Mouse (Mus musculus): Measurements from ENCODE around the gene BC067074.

Gene BC067074

DNA sequence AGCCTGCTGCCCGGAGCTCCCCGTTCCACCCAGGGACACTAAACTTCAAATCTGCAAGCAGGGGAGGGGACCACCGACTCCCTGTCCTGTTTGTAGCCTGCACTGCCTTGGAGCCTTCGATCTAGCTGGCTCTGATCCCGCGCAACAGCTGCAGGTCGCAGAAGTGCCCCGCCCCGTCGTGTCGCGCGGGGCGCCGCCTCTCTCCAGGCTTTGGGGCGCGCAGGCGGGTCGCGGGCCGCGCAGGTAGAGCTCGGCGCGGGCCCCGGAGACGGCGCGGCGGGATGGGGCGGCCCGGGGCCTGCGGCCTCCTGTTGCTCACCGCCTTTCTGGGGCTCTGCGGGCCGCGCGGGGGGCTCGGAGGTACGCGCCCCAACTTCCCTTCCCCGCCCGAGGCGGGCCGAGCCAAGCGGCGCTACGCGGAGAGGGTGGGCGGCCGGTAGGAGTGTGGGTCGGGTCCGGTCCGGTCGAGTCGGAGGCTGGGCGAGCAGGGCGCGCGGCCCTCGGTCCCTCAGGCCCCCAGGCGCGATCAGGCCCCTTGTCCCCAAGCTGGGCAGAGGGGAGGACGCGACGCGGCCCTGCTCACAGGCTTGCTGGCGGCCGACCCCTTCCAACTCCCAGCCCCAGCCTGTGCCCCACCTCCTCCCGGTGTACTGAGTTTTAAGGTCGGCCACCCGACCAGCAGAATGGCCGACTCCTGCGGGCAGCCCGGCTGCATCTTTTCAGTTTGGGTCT lies at the start of gene BC067074:
Gene BC067074, plus strand, starts transcription at position 185 of the 732 bp plus-strand sequence.
- DNase-seq (ENCODE audit: low read depth, low spot score), result peak; percentile 71

DNA sequence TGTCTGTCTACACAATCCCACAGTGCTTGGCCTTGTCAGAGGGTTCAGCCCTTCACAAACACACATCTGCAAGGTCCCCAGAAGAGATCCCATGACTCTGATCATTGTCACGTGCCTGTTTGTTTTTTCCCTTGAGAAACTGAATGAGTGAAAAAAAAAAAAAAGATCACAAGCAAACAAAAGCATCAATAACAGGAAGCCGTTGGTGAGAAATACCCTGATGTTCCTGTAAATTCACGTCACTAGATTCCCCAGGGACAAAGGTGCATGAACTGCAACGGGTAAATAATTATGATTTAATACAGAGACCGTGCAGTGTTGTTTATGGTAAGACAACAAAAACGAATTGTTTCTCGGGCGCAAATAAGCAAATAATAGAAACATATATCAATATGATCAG lies 47.9 kb upstream of the BC067074 start:
- DNase-seq (ENCODE audit: low read depth, low spot score), result no peak

DNA sequence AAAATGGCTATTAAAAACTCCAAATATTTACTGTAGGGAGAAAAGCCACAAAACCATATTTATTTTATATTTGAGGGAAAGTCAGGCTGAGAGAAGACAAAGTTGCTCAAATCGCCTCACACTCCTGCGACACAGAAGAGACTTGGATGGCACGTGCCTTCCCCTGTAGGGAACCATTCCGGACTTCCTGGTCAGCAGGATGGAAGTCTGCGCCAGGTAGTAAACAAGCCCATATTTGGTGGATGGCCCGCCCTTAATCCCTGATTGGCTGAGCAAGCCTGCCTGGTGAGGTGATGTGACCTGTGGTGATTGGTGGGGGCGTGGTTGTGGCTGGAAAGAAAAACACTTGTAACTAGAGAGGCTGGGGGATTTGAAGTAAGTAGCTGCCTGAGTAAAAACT lies 40.4 kb upstream of the BC067074 start:
- peak; percentile 62 for DNase-seq (ENCODE audit: low read depth, low spot score)

DNA sequence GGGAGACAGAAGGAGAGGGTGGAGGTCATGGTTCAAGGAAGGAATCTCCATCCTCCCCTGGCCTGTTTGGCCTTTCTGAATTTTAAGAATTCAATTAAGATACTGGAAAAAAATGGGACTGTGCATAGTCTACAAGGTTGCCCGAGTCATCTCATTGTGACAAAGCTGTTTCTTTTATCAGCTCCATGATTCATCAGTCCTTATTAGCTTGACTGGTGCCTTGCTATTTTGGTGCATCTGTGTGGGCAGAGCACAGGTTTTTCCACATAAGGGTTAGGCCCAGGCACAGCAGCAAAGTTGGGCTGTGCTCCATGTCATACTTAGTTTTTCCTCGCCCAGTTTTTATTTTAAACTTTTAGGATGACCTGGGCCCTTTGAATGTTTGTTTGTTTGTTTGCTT lies 36.2 kb upstream of the BC067074 start:
- no peak for DNase-seq (ENCODE audit: low read depth, low spot score)

DNA sequence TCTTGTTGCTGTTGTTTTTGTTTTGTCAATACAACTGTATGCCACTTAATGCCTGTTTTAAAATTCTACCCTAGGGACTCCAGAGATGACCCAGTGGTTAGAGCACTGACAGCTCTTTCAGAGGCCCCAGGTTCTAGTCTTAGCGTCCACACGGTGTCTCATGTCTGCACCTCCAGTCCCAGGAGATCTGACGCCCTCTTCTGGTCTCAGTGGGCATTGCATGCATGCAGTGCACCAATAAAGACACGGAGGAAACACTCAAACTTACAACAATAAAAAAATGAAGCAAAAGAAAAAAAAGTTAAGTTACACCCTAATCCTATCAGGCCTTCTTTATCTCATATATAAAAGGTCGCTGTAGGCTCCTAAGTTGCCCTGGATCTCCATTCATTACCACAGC lies 35.8 kb upstream of the BC067074 start:
- peak; percentile 40 for DNase-seq (ENCODE audit: low read depth, low spot score)

DNA sequence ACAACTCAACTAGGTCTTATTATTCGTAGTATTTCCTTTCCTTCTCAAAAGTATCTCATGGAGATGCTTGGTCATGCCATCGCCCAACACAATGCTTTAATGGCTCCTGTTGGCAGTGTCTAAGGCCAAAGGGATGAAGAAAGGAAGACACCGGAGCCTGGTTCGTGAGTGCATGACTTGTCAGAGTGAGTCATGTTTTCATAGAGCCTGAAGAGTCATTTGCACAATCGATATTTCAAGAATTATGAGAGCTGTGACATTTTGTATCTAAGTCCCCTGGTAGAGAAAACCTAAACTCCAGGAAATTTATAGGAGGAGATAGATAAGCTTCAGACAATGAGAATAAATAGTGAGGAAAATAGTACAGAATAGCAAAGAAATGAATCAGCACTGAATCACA lies 33.7 kb upstream of the BC067074 start:
- no peak for DNase-seq (ENCODE audit: low read depth, low spot score)

DNA sequence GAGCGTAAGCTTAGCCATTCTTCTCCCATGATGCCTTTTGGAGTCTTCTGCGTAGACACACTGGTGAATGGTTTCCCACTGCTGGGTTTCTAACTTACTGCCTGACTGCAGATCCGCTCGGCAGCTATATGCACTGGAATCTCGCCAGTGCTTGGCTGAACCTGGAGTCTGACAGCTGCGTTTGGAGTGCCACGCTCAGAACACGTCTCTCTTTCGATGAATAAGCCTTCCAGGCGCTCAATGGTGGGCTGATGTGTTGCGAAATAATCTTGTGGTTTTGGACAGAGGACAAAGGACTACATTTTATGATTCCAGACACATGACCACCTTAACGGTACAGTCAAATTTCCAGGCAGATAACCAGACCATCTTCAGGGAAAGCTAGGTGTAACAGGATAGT lies 30.1 kb upstream of the BC067074 start:
- no peak for DNase-seq (ENCODE audit: low read depth, low spot score)

DNA sequence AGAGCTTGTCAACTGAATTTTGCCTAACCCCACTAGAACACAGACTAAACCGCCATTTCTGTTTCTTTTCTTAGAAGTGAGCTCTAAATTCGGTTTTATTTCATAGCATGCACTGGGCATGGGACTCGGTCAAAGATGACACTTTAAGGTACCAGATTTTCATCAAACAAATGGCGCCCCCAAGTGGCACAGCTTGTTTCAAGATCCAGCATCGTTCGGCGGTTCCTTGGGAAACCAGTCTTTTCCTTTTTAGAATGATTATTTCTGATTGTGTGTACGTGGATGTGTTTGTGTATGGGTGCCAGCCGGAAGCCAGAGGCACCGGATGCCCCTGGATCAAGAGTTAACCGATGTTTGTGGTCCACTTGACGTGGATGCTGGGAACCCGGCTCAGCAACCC lies 27.7 kb upstream of the BC067074 start:
- DNase-seq (ENCODE audit: low read depth, low spot score), result peak; percentile 50

DNA sequence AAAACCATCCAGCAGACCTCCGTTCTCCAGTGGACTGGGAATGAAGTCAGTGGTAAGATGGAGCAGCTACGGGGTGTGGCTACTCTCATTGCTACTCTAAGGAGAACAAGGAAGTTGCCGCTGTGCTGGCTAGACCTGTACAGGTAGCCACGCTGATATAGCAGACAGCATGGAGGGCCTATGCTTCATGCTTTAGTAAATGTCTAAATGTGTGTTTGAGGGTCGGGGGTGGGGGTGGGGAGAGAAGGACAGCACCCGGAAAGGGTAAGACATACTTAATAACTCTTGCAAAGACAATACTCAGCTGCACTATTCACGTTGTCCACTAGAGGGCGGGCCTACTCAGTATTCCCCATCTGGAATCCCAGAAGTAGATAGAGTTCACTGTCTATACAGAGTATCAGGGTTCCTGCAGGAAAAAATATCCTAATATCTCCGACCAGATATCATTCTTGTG lies 26.4 kb upstream of the BC067074 start:
- DNase-seq (ENCODE audit: low read depth, low spot score), result peak; percentile 81

DNA sequence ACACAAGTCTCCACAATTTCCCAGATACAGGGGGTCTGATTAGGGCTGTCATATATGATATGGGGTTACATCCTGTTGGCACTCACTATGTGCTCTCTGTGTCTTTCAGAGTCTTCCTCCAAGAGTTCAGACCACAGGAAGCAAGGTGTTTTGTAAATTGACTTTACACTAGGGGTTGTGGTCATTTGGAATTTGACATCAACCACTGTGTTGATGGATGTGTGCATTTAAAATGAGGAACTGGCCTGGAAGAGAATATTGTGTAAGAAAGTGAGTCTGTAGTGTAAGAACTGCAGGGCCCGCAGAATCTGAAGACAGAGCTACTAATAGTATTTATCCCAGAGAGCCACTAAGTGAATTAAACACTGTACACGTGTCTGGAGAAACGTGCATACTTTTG lies 25.8 kb upstream of the BC067074 start:
- no peak for DNase-seq (ENCODE audit: low read depth, low spot score)

DNA sequence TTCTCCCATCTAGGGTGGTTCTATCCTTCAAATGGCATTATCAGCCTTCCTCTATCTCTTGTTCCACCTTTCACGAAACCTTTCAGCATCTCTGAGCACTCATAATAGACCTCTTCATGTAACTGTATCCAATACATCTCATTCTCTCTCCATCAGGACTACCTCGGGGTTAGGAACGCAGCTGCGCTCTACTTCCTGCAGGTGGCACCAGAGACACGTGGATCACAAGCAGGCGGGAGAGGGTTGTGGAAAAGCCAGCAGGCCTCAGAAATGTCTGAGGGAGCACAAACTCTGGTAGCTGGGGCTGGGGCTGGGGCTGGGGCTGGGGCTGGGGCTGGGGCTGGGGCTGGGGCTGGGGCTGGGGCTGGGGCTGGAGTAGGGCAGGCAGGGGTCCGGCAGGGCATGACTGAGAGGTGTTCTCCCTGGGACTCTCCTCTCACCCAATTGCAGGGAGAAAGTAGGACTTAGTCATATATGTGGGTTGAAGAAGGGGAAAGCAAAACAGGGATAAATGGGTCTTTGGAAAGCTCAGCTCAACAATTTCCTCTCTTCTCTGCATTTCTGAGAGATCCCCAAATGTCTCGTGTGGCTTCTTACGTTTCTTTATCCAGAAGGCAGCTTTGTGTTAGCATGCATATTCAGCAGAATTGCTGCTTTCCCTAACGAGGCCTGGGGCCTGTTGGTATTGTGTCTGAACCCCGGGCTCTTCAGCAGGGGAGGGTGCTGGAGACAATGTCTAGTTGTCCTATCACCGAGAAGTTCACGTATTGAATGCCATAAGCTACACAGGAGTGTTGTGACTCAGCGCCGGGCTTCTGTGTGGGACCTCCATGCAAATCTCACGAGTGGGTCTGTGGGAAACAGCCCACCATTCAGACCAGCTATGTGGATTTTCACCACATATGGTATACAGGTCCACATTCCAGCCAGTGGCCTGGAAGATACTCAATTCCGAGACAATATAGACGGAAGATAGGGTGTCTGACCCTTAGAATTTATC lies 22.9 kb upstream of the BC067074 start:
- peak; percentile 78 for DNase-seq (ENCODE audit: low read depth, low spot score)

DNA sequence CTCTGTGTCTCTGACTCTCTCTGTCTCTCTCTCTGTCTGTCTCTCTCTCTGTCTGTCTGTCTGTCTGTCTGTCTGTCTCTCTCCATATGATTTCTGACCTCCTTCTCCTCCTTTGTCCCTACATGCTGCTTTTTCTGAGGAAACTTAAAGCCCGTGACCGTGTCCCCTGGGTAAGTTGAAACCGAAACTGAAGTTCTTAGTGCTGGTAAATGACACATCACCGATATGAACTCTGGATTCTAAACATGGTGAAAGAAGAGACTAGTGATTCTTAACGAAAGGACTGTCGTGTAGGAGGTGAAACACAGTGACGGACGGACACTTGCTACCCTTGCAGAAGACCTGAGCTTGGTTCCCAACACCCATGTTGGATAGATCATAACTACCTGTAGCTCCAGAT lies 21.8 kb upstream of the BC067074 start:
- no peak for DNase-seq (ENCODE audit: low read depth, low spot score)

DNA sequence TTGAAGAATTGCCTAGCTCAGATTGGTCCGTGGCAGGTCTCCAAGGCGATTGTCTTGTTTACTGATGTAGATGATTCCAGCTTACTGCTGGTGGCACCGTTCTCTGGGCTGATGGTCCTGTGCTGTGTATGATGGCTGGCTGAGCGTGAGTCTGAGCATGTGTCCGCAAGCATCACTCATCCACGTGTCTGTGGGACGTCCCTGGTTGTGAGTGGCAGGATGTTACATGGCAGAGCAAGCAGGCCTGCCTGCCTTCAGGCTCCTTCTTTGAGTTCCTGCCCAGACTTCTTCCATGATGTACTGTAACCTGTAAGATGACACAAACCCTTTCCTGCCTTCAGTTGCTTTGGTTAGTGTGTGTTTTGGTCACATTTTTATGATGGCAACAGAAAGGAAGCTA lies 5.8 kb upstream of the BC067074 start:
- DNase-seq (ENCODE audit: low read depth, low spot score), result no peak

DNA sequence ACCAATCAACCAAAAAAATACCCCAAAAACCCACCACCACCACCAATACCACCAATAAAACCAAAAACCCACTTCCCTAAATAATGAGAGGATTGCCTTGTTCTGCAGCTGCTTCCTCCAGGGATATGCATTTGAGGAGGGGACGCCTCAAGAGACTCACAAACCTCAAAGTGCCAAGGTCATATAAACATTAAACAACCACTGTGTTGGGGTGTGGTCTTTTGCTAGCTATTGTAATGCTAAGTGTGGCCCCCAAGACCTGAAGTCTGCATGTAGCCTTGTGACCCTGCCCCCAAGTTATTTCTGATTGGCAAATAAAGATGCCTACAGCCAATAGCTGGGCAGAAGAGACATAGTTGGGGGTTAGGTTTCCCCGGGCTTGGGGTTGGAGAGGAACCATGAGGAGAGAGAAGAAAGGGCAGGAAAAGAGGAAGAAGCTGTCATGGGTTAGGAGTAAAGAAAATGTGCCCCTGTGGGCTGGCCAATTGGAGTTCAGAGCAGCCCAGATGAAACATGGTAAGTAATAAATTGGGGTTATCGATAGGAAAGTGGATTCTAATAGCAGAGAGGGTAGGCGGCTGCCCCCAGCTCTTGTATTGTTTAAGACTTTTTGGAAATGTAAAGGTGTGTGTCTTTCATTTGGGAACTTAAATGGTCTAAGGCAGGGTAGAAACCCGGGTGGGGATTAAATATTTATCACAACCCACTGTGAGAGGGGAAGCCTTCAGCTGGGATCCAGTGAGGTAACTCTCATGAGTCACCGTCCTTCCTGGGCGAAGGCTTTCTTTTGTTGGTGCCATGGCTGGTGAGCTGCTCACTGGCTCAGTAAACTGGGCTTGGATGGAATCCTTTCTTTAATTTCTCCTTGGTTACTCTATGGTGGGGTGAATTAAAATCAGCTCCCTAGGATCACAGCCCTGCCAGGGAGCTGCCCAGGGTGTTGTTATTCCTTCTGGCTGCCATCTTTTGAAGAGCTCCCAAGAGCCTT lies 4.5 kb upstream of the BC067074 start:
- peak; percentile 83 for DNase-seq (ENCODE audit: low read depth, low spot score)

DNA sequence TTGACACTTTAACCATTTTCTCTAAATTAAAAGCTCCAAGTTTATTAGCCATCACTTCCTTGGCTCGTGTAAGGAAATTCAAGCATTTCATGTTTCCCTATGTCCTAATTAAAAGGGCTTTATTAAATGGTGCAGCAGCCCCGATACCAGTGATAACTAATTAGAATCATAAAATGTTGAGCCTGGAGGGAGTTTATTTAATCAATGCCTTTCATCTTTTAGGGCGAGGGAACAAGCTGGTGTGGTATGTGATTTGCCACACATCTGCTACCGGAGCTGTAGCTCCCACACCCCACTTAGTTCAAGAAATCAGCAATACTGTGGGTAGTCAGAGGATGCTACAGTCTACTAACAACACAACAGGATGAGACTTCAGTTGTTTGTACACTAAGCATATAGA lies 3.2 kb upstream of the BC067074 start:
- DNase-seq (ENCODE audit: low read depth, low spot score), result no peak

DNA sequence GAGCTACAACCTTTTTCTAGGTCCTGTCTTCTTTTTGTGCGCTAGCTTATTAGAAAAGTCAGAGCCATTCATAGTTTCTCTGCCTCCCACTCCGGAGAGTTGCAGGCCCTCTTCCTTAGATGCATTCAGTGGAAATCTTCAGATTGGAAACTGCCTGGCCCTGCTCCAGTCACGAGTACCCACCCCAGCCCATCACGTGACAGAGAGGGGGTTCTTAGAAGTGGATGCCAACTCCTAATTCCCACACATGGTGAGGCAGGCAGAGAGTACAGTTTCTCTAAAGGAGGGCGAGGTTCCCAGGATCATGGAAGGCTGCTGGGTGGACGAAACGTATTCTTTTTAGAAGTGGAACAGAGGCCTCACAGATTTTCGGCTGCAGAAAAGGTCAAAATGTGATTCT lies 958 bp upstream of the BC067074 start:
- DNase-seq (ENCODE audit: low read depth, low spot score), result no peak

DNA sequence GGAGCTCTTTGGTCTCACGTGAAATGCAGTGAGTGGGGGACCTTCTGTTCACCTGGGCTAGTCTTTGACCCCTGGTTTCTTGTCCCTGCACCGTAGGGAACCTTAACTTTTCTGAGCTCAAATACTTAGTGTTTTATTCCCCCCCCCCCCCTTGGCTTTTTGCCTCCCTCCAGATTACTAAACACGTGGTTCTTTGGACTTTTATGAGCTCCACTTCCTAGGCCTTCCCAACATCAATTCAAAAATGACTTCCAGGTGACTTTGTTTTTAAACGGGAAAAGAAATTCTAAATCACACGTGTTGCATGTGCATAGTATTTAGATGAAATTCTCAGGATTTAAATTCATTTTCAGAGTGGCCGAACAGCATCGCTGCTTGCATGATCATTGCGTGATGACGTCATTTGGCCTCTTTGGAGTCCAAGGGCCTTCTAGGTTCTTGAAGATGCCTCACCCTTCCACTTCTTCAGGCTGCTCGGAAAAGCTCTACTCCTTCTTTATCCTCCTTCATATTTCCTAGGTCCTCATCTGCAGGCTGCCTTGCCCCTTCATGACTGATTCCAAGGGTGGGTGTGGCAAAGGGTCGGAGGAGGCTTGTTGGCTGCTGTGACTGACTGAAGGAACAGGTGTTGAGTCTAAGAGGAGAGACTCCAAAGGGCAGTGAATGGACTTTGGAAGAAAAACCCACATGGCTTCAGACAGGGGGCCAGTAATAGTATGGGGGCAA lies 911 bp downstream of the BC067074 start:
- DNase-seq (ENCODE audit: low read depth, low spot score), result peak; percentile 40

DNA sequence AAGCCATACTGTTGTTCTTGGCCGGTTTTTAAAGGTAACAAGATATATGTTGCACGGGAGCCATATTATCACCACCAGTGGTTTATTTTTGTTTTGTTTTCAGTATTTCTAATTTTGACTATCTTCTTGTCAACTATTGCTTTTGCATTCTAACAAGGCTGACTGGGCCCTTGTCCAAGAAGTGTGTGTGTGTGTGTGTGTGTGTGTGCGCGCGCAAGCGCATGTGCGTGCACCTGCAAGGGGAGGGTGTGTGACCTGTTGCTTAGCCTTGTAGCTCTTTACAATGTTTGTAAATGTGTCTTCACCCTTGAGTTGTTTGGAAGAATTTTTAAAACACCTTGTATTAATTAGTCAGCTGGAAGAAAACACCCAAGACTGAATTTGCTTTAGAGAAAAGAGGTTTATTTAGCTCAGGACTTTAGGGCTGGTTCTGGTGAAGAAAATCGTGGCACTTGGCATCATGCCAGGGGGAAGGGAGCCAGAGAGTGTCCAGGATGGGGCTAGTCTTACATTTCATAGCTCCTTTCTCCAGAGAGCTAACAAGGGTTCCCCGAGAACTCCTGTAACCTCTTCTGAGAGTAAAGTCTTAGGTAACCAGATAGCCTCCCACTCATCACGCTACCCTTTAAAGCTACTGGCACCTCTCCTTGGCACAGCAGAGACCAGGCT lies 3.0 kb downstream of the BC067074 start:
- DNase-seq (ENCODE audit: low read depth, low spot score), result no peak

DNA sequence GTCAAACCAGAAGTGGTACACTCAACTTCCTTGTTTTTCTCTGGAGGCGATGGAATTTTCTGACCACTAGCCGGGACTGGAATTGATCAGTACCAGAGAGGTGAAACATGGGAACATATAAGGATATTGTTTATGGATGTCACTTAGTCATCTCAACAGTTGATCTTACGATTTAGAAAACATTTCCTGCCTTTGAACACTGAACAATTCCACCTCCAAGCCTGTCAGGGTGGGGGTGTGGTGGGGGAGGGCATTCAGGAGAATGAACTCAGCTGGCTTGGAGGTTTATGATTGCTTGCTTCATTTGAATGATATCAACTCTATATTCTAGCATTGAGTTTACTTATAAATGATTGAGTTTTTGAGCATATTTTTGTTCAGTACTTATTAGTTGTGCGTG lies 13.6 kb downstream of the BC067074 start:
- DNase-seq (ENCODE audit: low read depth, low spot score), result no peak

DNA sequence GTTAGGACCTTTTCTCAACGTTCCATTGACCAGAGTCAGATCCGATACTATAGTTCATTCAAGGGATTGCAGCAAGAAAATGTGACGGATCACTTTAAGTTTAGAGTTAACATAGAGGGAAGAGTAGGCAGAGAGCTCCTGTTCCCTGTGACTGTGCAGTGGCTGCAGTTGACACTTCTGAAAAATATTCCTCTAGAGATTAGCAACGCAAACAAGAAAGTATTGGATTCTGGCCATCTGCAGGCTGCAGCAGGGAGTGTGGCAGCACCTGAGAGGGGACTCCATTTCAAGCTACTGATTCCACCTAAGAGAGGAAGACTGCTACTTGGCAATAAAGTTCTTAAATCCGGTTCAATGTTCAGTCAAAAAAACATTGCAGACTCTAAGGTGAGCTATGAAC lies 26.6 kb downstream of the BC067074 start:
- DNase-seq (ENCODE audit: low read depth, low spot score), result no peak

All from R1 (cell line).